Mouse (Mus musculus): Measurements from ENCODE around the gene Naxe. TPM values are rescaled to one million over a fixed set of nuclear protein-coding genes. Genes with fewer than 3 reads are reported as not detected.

Naxe gene
- polyA plus RNA-seq, 1 experiment from 2014 or later, result 157 TPM

Other genes starting within 250 kb of the Naxe start
- 4.7 and 4.8 TPM in 2 replicates for gene Pear1, start 234.2 kb downstream of the Naxe start, polyA plus RNA-seq (2015; fragmentation: Nextera tagmentation; extraction: Ambion mirVana)
- not detected in 2 replicates for gene Sh2d2a, start 211.7 kb downstream of the Naxe start, polyA plus RNA-seq (2015; fragmentation: Nextera tagmentation; extraction: Ambion mirVana)
- gene Prcc, start 172.9 kb downstream of the Naxe start, polyA plus RNA-seq (2015; fragmentation: Nextera tagmentation; extraction: Ambion mirVana), result 14.5 TPM in 2 replicates
- gene Hdgf, start 152.2 kb downstream of the Naxe start, polyA plus RNA-seq (2015; fragmentation: Nextera tagmentation; extraction: Ambion mirVana), result 106 and 147 TPM in 2 replicates
- 70.2 and 77.2 TPM in 2 replicates for gene Mrpl24, start 139.0 kb downstream of the Naxe start, polyA plus RNA-seq (2015; fragmentation: Nextera tagmentation; extraction: Ambion mirVana)
- gene Isg20l2, start 128.2 kb downstream of the Naxe start, polyA plus RNA-seq (2015; fragmentation: Nextera tagmentation; extraction: Ambion mirVana), result 61.8 and 63.0 TPM in 2 replicates
- 20.7 and 22.7 TPM in 2 replicates for gene Rrnad1, start 127.8 kb downstream of the Naxe start, polyA plus RNA-seq (2015; fragmentation: Nextera tagmentation; extraction: Ambion mirVana)
- 67.1 and 89.5 TPM in 2 replicates for gene Crabp2, start 109.8 kb downstream of the Naxe start, polyA plus RNA-seq (2015; fragmentation: Nextera tagmentation; extraction: Ambion mirVana)
- 76.3 and 79.9 TPM in 2 replicates for gene Nes, start 87.4 kb downstream of the Naxe start, polyA plus RNA-seq (2015; fragmentation: Nextera tagmentation; extraction: Ambion mirVana)
- 9.5 and 9.6 TPM in 2 replicates for gene Bcan, start 58.3 kb downstream of the Naxe start, polyA plus RNA-seq (2015; fragmentation: Nextera tagmentation; extraction: Ambion mirVana)
- 0.11 and 0.36 TPM in 2 replicates for gene Hapln2, start 30.9 kb downstream of the Naxe start, polyA plus RNA-seq (2015; fragmentation: Nextera tagmentation; extraction: Ambion mirVana)
- gene Gpatch4, start 15.4 kb downstream of the Naxe start, polyA plus RNA-seq (2015; fragmentation: Nextera tagmentation; extraction: Ambion mirVana), result 29.7 and 30.7 TPM in 2 replicates
- gene Ttc24, start 19.8 kb upstream of the Naxe start, polyA plus RNA-seq (2015; fragmentation: Nextera tagmentation; extraction: Ambion mirVana), result not detected in 2 replicates
- 13.8 and 15.3 TPM in 2 replicates for gene Iqgap3, start 23.5 kb upstream of the Naxe start, polyA plus RNA-seq (2015; fragmentation: Nextera tagmentation; extraction: Ambion mirVana)
- gene Mef2d, start 83.9 kb upstream of the Naxe start, polyA plus RNA-seq (2015; fragmentation: Nextera tagmentation; extraction: Ambion mirVana), result 15.0 and 16.5 TPM in 2 replicates
- 0.18 and 0.26 TPM in 2 replicates for gene Rhbg, start 196.2 kb upstream of the Naxe start, polyA plus RNA-seq (2015; fragmentation: Nextera tagmentation; extraction: Ambion mirVana)
- gene Gm38392, start 228.7 kb upstream of the Naxe start, polyA plus RNA-seq (2015; fragmentation: Nextera tagmentation; extraction: Ambion mirVana), result 0.31 TPM in 1 of 2 replicates, not detected in the other
- gene Tsacc, start 238.5 kb upstream of the Naxe start, polyA plus RNA-seq (2015; fragmentation: Nextera tagmentation; extraction: Ambion mirVana), result 11.9 and 12.3 TPM in 2 replicates
- gene Cct3, start 238.6 kb upstream of the Naxe start, polyA plus RNA-seq (2015; fragmentation: Nextera tagmentation; extraction: Ambion mirVana), result 612 and 636 TPM in 2 replicates